Mouse (Mus musculus) adrenal gland, postnatal 10 days (tissue): ENCODE results near the gene Tnfaip1. TPM values are rescaled to one million over a fixed set of nuclear protein-coding genes. Genes with fewer than 3 reads are reported as not detected.

Experiments
- DNase-seq: peaks from one replicate; pipeline ENCODE4 v3.0.0; 2021; ENCODE audit warnings: mixed read lengths
- total RNA-seq, 2 experiments: library from RNA; stranded (reverse); gene quantifications; 2 replicates each; pipeline ENCODE4 v1.2.3; 2021

The Tnfaip1 gene
- total RNA-seq, 2 experiments from 2014 or later, result 52.2 to 55.1 TPM

DNA sequence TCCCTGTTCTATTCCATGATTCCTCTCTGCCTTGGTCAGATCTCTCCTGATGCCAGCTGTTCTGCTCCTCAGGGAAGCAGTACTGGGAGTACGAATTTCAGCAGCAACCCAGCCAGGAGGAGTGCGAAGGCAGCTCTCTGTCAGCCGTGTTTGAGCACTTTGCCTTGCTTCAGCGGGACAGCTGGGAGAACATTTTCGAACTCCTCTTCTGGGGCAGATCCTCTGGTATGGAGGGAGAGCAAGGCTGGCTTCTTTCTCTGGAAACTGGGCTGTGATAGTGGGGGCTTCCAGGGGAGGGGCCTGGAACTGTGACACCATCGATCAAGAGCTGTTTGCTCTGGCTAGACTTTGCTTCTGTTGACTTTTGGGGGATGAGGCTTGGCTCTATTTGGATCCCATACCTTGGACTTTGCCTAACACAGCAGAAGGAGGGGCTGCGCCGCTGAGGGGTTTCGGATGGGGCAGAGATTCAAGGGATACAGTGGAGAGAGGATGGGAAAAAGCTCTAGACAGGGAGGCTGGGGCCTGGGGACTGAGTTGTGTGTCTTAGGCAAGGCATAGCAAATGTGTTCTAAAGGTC lies 35.4 kb downstream of the Tnfaip1 start:
- no peak for DNase-seq

DNA sequence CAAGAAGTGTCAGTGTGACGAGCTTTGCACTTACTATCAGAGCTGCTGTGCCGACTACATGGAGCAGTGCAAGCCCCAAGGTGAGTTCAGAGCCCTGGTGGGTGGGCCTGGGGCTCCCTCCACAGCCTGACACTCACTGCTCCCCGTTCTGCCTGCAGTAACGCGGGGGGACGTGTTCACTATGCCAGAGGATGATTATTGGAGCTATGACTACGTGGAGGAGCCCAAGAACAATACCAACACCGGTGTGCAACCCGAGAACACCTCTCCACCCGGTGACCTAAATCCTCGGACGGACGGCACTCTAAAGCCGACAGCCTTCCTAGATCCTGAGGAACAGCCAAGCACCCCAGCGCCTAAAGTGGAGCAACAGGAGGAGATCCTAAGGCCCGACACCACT lies 36.6 kb downstream of the Tnfaip1 start:
- no peak for DNase-seq

DNA sequence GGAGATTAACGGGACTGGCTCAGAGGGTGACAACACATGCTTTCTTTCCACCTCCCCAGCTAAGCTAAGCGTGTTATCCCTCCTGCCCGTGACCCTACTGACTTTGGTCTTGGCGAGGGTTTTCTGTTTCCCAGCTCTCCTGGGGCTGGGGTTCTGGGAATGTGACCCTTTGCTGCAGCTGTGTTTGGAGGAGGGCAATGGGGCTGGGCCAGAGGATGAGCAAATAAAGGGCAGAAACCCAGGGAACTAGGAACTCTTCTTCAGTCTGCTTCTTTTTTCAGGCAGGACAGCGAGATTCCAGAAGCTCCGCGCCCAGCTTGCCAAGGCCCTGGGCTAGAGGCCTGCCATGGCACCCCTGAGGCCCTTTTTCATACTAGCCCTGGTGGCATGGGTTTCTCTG lies 37.1 kb downstream of the Tnfaip1 start, which contains the start of gene Vtn:
TSS of gene Vtn (plus strand) at position 88 of the 400 bp plus-strand sequence.
- no peak for DNase-seq

DNA sequence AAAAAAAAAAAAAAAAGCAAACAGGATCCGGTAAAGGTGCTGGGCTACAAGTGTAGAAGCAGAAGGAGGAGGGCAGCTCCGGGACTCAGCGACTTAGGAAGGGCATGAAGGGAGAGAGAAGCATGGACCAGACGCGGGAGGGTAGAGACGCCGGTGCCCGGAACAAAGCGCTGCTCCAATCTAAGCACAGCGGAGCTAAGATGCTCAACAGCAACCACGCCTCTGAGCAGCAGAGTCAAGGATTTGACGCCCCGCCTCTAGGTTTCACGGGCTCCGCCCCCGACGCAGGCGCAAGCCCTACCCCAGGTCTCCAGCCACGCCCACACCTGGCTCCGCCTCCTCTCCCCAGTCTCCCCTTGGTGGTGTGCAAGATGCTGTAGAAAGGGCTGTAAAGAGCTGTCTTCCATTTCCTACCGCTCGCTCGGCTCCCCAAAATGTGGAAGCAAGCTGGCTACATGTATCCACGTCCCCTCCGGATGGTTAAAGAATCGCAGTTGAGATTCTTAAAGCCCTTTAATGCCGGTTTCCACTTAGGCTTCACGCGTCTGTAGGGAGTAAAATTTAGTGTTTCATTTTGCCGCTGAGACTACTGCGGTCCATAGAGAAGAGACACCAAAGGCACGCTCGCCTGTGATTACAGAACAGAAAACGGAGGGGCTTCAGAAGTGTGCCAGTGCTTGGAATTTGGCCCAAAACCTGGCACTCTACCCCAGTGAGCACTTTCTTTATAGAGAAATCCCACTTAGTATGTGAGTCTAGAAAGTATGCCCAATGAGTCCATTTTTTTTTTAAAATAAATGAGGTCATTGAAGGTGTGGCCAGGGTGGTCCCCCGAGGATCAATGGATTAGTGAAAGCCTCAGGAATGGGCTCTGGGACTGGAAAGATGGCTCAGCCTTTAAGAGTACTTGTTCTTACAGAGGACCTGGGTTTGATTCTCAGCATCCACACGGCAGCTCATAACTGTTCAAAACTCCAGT lies 38.3 kb downstream of the Tnfaip1 start, which contains the start of gene Sarm1:
TSS of gene Sarm1 (minus strand) at position 211 of the 979 bp plus-strand sequence.
- peak; percentile 95 for DNase-seq

DNA sequence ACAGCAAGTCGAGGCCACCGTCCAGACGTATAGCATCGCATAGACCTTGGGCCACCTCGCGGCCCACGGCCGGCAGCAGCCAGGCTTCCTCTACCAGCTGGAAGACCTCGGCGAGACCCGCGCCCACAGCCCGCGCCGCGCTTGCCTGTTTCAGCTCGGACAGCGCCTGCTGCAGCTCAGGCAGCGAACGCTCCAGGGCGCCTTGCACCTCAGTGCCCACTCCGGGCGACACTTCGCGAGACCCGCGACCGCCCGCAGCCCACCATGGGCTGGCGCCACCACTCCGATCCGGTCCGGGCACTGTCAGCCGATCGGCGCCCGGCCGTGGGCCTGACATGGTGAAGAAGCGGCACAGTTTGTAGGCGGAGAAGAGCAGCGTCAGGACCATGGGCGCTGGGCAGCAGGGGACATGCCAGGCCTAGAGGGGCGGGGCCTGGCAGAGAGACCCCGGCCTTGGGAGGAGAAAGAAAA lies 39.0 kb downstream of the Tnfaip1 start:
- DNase-seq, result peak; percentile 58

DNA sequence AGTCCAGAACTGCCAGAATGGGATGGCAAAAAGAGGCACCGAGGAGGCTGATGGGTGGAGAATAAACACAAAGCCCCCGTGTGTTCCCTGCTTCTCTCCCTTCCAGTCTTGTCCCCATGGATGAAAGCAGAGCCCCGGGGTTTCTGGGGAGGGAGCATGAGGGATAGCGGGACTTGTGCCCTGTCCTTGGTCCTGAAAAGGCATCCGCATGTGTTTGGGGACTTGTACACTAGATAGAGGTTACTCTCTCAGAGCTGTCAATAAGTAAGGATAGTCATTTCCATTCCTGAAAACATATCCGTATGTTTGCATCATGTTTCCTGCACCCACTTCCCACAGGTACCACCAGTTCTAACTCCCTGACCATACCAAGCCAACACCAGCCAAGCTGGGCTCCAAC lies 40.2 kb downstream of the Tnfaip1 start:
- DNase-seq, result peak; percentile 66

GRCm38 (mm10) chr11:78490781-78491241 lies 45.3 kb downstream of the Tnfaip1 start:
- DNase-seq, result peak; percentile 51

- DNase-seq, result peak; percentile 81
Measured at GRCm38 (mm10) chr11:78488168-78488567, 48.0 kb downstream of the Tnfaip1 start.

GRCm38 (mm10) chr11:78483639-78484038 lies 52.5 kb downstream of the Tnfaip1 start:
- DNase-seq, result no peak

DNA sequence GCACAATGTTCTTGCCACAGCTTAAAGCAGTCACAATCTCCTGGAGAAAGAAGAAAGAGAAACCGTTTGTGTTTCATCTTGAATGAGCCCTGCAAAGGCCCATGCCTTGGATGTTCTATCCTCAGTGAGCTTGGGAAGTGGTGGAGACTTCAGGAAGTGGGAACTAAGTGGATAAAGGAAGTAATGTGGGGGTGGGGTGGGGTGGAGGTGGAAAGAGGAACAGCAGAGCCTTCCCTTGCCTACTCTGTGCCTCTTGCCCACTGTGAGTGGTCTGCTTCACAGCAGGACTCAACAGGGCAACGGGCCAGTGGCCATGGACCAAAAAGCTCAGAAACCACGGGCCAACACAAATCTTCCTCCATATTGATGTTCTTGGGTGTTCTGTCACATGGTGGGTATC lies 60.8 kb downstream of the Tnfaip1 start:
- no peak for DNase-seq

Other genes starting within 250 kb of the Tnfaip1 start
- gene BC030499, start 245.5 kb downstream of the Tnfaip1 start, total RNA-seq, result 1 to 10 TPM in 1 of 2 experiments, under 1 TPM in 1; 0.57 to 2.2 TPM
- gene Spag5, start 234.8 kb downstream of the Tnfaip1 start, total RNA-seq, result 10 to 100 TPM; 11.2 to 16.1 TPM
- 1 to 10 TPM; 8.3 to 8.6 TPM for gene Aldoc, start 213.4 kb downstream of the Tnfaip1 start, total RNA-seq
- 10 to 100 TPM; 40.1 to 40.3 TPM for gene Pigs, start 207.9 kb downstream of the Tnfaip1 start, total RNA-seq
- 10 to 100 TPM; 36.1 to 42.5 TPM for gene Unc119, start 192.8 kb downstream of the Tnfaip1 start, total RNA-seq
- under 1 TPM in 1 of 2 experiments, not detected in 1; 0.09 TPM for gene Foxn1, start 149.8 kb downstream of the Tnfaip1 start, total RNA-seq
- gene Slc13a2, start 114.1 kb downstream of the Tnfaip1 start, total RNA-seq, result not detected
- 10 to 100 TPM; 13.2 to 14.8 TPM for gene Slc46a1, start 70.6 kb downstream of the Tnfaip1 start, total RNA-seq
- gene Sarm1, start 38.6 kb downstream of the Tnfaip1 start, total RNA-seq, result 1 to 10 TPM; 3.2 to 5.5 TPM
- 100 to 1,000 TPM; 229 to 546 TPM for gene Vtn, start 37.2 kb downstream of the Tnfaip1 start, total RNA-seq
- gene Sebox, start 32.9 kb downstream of the Tnfaip1 start, total RNA-seq, result not detected
- 10 to 100 TPM; 21.3 to 25.1 TPM for gene Tmem199, start 24.2 kb downstream of the Tnfaip1 start, total RNA-seq
- gene Poldip2, start 24.1 kb downstream of the Tnfaip1 start, total RNA-seq, result 100 to 1,000 TPM; 188 to 199 TPM
- 10 to 100 TPM; 69.1 to 71.5 TPM for gene Ift20, start within 50 bp of the Tnfaip1 start, total RNA-seq
- gene Tmem97, start 14.4 kb upstream of the Tnfaip1 start, total RNA-seq, result 10 to 100 TPM; 39.1 to 40.9 TPM
- 10 to 100 TPM; 29.1 to 33.5 TPM for gene Nlk, start 161.0 kb upstream of the Tnfaip1 start, total RNA-seq
- gene Ccnq, start 215.4 kb upstream of the Tnfaip1 start, total RNA-seq, result 10 to 100 TPM; 29.1 to 33.7 TPM